Mouse (Mus musculus) liver, postnatal 0 days (tissue): ENCODE results near the gene Tdrd5. TPM values are rescaled to one million over a fixed set of nuclear protein-coding genes. Genes with fewer than 3 reads are reported as not detected.

ENCODE experiments used
- ATAC-seq: fragments of 200-750 bp; cut with Nextera tagmentation; 2 replicates; pipeline ENCODE4 v1.8.0; 2017; ENCODE audit warnings: mild to moderate bottlenecking, moderate library complexity
- DNase-seq: peaks from one replicate; pipeline ENCODE4 v3.0.0-alpha.2; 2016
- H3K27ac ChIP-seq: fragments of 300-500 bp; sonication (generic); 2 replicates; pipeline ENCODE4 v1.5.1; 2014; ENCODE audit warnings: antibody characterized with exemption, moderate library complexity, mild to moderate bottlenecking, low read depth
- H3K27me3 ChIP-seq: fragments of 300-500 bp; sonication (generic); 2 replicates; pipeline ENCODE4 v1.6.1; 2014; ENCODE audit warnings: low read length, control low read depth, mixed read lengths; ENCODE audit not compliant: insufficient read depth
- H3K36me3 ChIP-seq: fragments of 300-500 bp; sonication (generic); replicated peaks from 2 replicates; pipeline ENCODE4 v1.6.1; 2014; ENCODE audit warnings: mild to moderate bottlenecking, control low read depth, low read length, moderate library complexity, mixed read lengths; ENCODE audit not compliant: insufficient read depth
- H3K4me1 ChIP-seq: fragments of 300-500 bp; sonication (generic); 2 replicates; pipeline ENCODE4 v1.6.1; 2014; ENCODE audit warnings: antibody characterized with exemption, mild to moderate bottlenecking, control low read depth; ENCODE audit not compliant: insufficient read depth
- H3K4me2 ChIP-seq: fragments of 300-500 bp; sonication (generic); 2 replicates; pipeline ENCODE4 v1.6.1; 2014; ENCODE audit warnings: low read depth, mild to moderate bottlenecking, low read length, moderate library complexity, mixed read lengths
- H3K4me3 ChIP-seq: fragments of 300-500 bp; sonication (generic); 2 replicates; pipeline ENCODE4 v1.5.1; 2014; ENCODE audit warnings: low read depth, low read length
- H3K9ac ChIP-seq: fragments of 300-500 bp; sonication (generic); replicated peaks from 2 replicates; pipeline ENCODE4 v1.6.1; 2014; ENCODE audit warnings: mild to moderate bottlenecking, moderate library complexity
- H3K9me3 ChIP-seq: fragments of 300-500 bp; sonication (generic); 2 replicates; pipeline ENCODE4 v1.6.1; 2016; ENCODE audit warnings: mild to moderate bottlenecking, control low read depth, low read length, mixed read lengths
- CTCF ChIP-seq: sonication (generic); IDR thresholded peaks from 2 replicates; pipeline ENCODE4 v1.5.1; 2016; ENCODE audit warnings: antibody characterized with exemption, low read depth
- EP300 ChIP-seq: IDR thresholded peaks from 2 replicates; pipeline ENCODE4 v1.6.1; 2016; ENCODE audit warnings: antibody characterized with exemption, low read depth, mild to moderate bottlenecking
- WGBS: fragments of 180-500 bp; shearing (Covaris S2); extraction: QIAGEN DNeasy Blood & Tissue Kit; methylation state at CpG from one replicate; pipeline ENCODE4 v1.1.7; 2014; ENCODE audit not compliant: insufficient replicate concordance; 5-methylcytosine and 5-hydroxymethylcytosine counted together
- polyA plus RNA-seq: library from polyadenylated mRNA; unstranded; fragments of >200 nt; fragmentation: Nextera tagmentation; extraction: Ambion mirVana; gene quantifications from 2 replicates; pipeline ENCODE4 v1.2.1, GENCODE M21; 2015

Tdrd5 gene
- polyA plus RNA-seq, result not detected in 2 replicates

- 1% methylated on average over 80 of the region's 85 CpGs for WGBS
- Histone ChIP-seq H3K27me3 (peaks cover 30% of the 10 kb centered on the region), H3K4me1 (peaks cover 8% of the 10 kb centered on the region), H3K36me3 (no peaks in the 10 kb centered on the region), H3K9ac (peak within 1 kb of the TSS; percentile 34; the same call in 1 of the 2 replicates), H3K4me3 (peak within 1 kb of the TSS; percentile 60), H3K27ac (no peak within 1 kb of the TSS), H3K4me2 (peak within 1 kb of the TSS; percentile 87), H3K9me3 (no peaks in the 10 kb centered on the region)
- no peak for ATAC-seq
- DNase-seq, result peak; percentile 23
- TF ChIP-seq CTCF (no peak), EP300 (no peak)
These were observed at the start of gene Tdrd5 for GRCm38 (mm10) chr1:156302911-156303749. Gene Tdrd5 (minus strand): TSS chr1:156303664.

- H3K9me3 ChIP-seq, result no peaks in the 10 kb centered on the region
- no peak for DNase-seq
- H3K4me3 ChIP-seq, result no peak overlapping the region
- no peaks in the 10 kb centered on the region for H3K27me3 ChIP-seq
- H3K9ac ChIP-seq, result no peak overlapping the region
- no peaks in the 10 kb centered on the region for H3K36me3 ChIP-seq
- H3K4me1 ChIP-seq, result no peaks in the 10 kb centered on the region
- WGBS, result 70% methylated on average over 2 of the region's 2 CpGs
- no peak overlapping the region for H3K4me2 ChIP-seq
- no peak overlapping the region for H3K27ac ChIP-seq
- ATAC-seq, result no peak
- no peak for TF ChIP-seq CTCF
- no peak for TF ChIP-seq EP300
These were observed 49.0 kb upstream of the Tdrd5 start for GRCm38 (mm10) chr1:156352466-156352865.

- ATAC-seq (no peak), DNase-seq (no peak)
- WGBS, result 81% methylated on average over 4 of the region's 4 CpGs
- Histone ChIP-seq H3K27ac (no peak overlapping the region), H3K4me2 (no peak overlapping the region), H3K4me3 (no peak overlapping the region), H3K4me1 (no peaks in the 10 kb centered on the region), H3K36me3 (no peaks in the 10 kb centered on the region), H3K9me3 (no peaks in the 10 kb centered on the region), H3K9ac (no peak overlapping the region), H3K27me3 (no peaks in the 10 kb centered on the region)
- no peak for TF ChIP-seq CTCF
- no peak for TF ChIP-seq EP300
These were observed 47.0 kb upstream of the Tdrd5 start for GRCm38 (mm10) chr1:156350441-156350840.

GRCm38 (mm10) chr1:156349031-156349430 is 45.6 kb upstream of the Tdrd5 start:
- 55% methylated on average over 4 of the region's 4 CpGs for WGBS
- DNase-seq (no peak), ATAC-seq (no peak)
- Histone ChIP-seq H3K4me2 (no peak overlapping the region), H3K36me3 (no peaks in the 10 kb centered on the region), H3K27me3 (no peaks in the 10 kb centered on the region), H3K27ac (no peak overlapping the region), H3K4me3 (no peak overlapping the region), H3K4me1 (no peaks in the 10 kb centered on the region), H3K9ac (no peak overlapping the region), H3K9me3 (no peaks in the 10 kb centered on the region)
- TF ChIP-seq CTCF (no peak), EP300 (no peak)

GRCm38 (mm10) chr1:156345633-156346032 is 42.2 kb upstream of the Tdrd5 start:
- TF ChIP-seq EP300 (no peak), CTCF (no peak)
- Histone ChIP-seq H3K4me1 (no peaks in the 10 kb centered on the region), H3K36me3 (no peaks in the 10 kb centered on the region), H3K4me3 (no peak overlapping the region), H3K9me3 (no peaks in the 10 kb centered on the region), H3K9ac (no peak overlapping the region), H3K27ac (no peak overlapping the region), H3K27me3 (no peaks in the 10 kb centered on the region), H3K4me2 (no peak overlapping the region)
- 87% methylated on average over 4 of the region's 4 CpGs for WGBS
- no peak for ATAC-seq
- no peak for DNase-seq

- H3K27ac ChIP-seq, result no peak overlapping the region
- H3K27me3 ChIP-seq, result no peaks in the 10 kb centered on the region
- WGBS, result 66% methylated on average over 4 of the region's 4 CpGs
- H3K9me3 ChIP-seq, result no peaks in the 10 kb centered on the region
- H3K4me3 ChIP-seq, result no peak overlapping the region
- no peaks in the 10 kb centered on the region for H3K36me3 ChIP-seq
- no peak overlapping the region for H3K4me2 ChIP-seq
- no peak overlapping the region for H3K9ac ChIP-seq
- TF ChIP-seq EP300 (no peak), CTCF (no peak)
- H3K4me1 ChIP-seq, result no peaks in the 10 kb centered on the region
- no peak for DNase-seq
- no peak for ATAC-seq
These were observed 41.0 kb upstream of the Tdrd5 start for GRCm38 (mm10) chr1:156344433-156344832.
